Mouse (Mus musculus): ENCODE results near the gene Gm21616. TPM values are rescaled to one million over a fixed set of nuclear protein-coding genes. Genes with fewer than 3 reads are reported as not detected.
"Not testable (repeated sequence)": the region's sequence is repeated elsewhere in the genome, so short reads cannot be mapped to it uniquely, and the experiment has no call there.

The Gm21616 gene
- total RNA-seq (2014; fragmentation: Nextera tagmentation) (not detected in 2 replicates), total RNA-seq (2017) (not detected in 2 replicates)

GRCm38 (mm10) chrX:125435242-125435641 lies at the start of gene Gm21616:
Gm21616 (plus strand) TSS chrX:125435542.
- ATAC-seq (replicated peaks; ENCODE audit: poor library complexity, severe bottlenecking) = not testable (repeated sequence)
